Mouse (Mus musculus) limb, embryonic 15.5 days (tissue): ENCODE data around the gene Tpo. TPM values are rescaled to one million over a fixed set of nuclear protein-coding genes. Genes with fewer than 3 reads are reported as not detected.

Source experiments
- ATAC-seq: fragments of 200-750 bp; cut with Nextera tagmentation; 2 replicates; pipeline ENCODE4 v1.8.0; 2017; ENCODE audit warnings: low read depth, moderate TSS enrichment; ENCODE audit not compliant: insufficient number of reproducible peaks, low FRiP score, low TSS enrichment
- H3K27ac ChIP-seq: fragments of 300-500 bp; sonication (generic); 2 replicates; pipeline ENCODE4 v1.5.1; 2015; ENCODE audit warnings: moderate library complexity, mild to moderate bottlenecking, inconsistent platforms
- H3K27me3 ChIP-seq: fragments of 300-500 bp; sonication (generic); 2 replicates; pipeline ENCODE4 v1.6.1; 2015; ENCODE audit warnings: inconsistent platforms
- H3K36me3 ChIP-seq: fragments of 300-500 bp; sonication (generic); 2 replicates; pipeline ENCODE4 v1.6.1; 2015; ENCODE audit warnings: inconsistent platforms
- H3K4me1 ChIP-seq: fragments of 300-500 bp; sonication (generic); 2 replicates; pipeline ENCODE4 v1.6.1; 2015; ENCODE audit warnings: inconsistent platforms
- H3K4me2 ChIP-seq: fragments of 300-500 bp; sonication (generic); 2 replicates; pipeline ENCODE4 v1.6.1; 2015; ENCODE audit warnings: mild to moderate bottlenecking, inconsistent platforms
- H3K4me3 ChIP-seq: fragments of 300-500 bp; sonication (generic); 2 replicates; pipeline ENCODE4 v1.5.1; 2015; ENCODE audit warnings: mild to moderate bottlenecking, inconsistent platforms
- H3K9ac ChIP-seq: fragments of 300-500 bp; sonication (generic); 2 replicates; pipeline ENCODE4 v1.6.1; 2015; ENCODE audit warnings: inconsistent platforms
- H3K9me3 ChIP-seq: fragments of 300-500 bp; sonication (generic); 2 replicates; pipeline ENCODE4 v1.6.1; 2016; ENCODE audit warnings: inconsistent platforms
- WGBS: fragments of 180-500 bp; shearing (Covaris S2); methylation state at CpG from one replicate; pipeline ENCODE4 v1.1.7; 2015; 5-methylcytosine and 5-hydroxymethylcytosine counted together
- polyA plus RNA-seq: library from polyadenylated mRNA; unstranded; fragments of >200 nt; fragmentation: Nextera tagmentation; extraction: Ambion mirVana; gene quantifications from 2 replicates; pipeline ENCODE4 v1.2.1, GENCODE M21; 2015

The Tpo gene
- polyA plus RNA-seq, 1 experiment from 2014 or later, result not detected

GRCm38 (mm10) chr12:30142085-30142484, 9.7 kb upstream of the Tpo start:
- ATAC-seq, result no peak

GRCm38 (mm10) chr12:30129411-30129716, 3.1 kb downstream of the Tpo start:
- Histone ChIP-seq H3K27ac (no peak overlapping the region), H3K9ac (no peak overlapping the region), H3K4me2 (no peak overlapping the region), H3K9me3 (no peaks in the 10 kb centered on the region), H3K27me3 (0 out of 2 replicates have a peak, but pooled peaks cover 3% of the 10 kb centered on the region), H3K4me1 (no peaks in the 10 kb centered on the region), H3K36me3 (no peaks in the 10 kb centered on the region), H3K4me3 (no peak overlapping the region)
- WGBS, result 58% methylated on average over 6 of the region's 6 CpGs
- no peak for ATAC-seq

More at GRCm38 (mm10) chr12:30142085-30142484, 9.7 kb upstream of the Tpo start:
- WGBS, result 64% methylated on average over 3 of the region's 3 CpGs
- Histone ChIP-seq H3K36me3 (no peaks in the 10 kb centered on the region), H3K4me2 (no peak overlapping the region), H3K9ac (no peak overlapping the region), H3K27ac (no peak overlapping the region), H3K4me1 (no peaks in the 10 kb centered on the region), H3K4me3 (no peak overlapping the region), H3K27me3 (no peaks in the 10 kb centered on the region), H3K9me3 (no peaks in the 10 kb centered on the region)

GRCm38 (mm10) chr12:30128561-30129410, 3.6 kb downstream of the Tpo start:
- WGBS, result 56% methylated on average over 7 of the region's 7 CpGs
- Histone ChIP-seq H3K4me2 (no peak overlapping the region), H3K9me3 (no peaks in the 10 kb centered on the region), H3K36me3 (no peaks in the 10 kb centered on the region), H3K27ac (no peak overlapping the region), H3K27me3 (0 out of 2 replicates have a peak, but pooled peaks cover 3% of the 10 kb centered on the region), H3K4me1 (no peaks in the 10 kb centered on the region), H3K4me3 (no peak overlapping the region), H3K9ac (no peak overlapping the region)
- no peak for ATAC-seq

- H3K4me3 ChIP-seq, result no peak overlapping the region
- no peaks in the 10 kb centered on the region for H3K9me3 ChIP-seq
- ATAC-seq, result no peak
- H3K4me2 ChIP-seq, result no peak overlapping the region
- no peaks in the 10 kb centered on the region for H3K4me1 ChIP-seq
- no peaks in the 10 kb centered on the region for H3K27me3 ChIP-seq
- H3K36me3 ChIP-seq, result no peaks in the 10 kb centered on the region
- 59% methylated on average over 7 of the region's 7 CpGs for WGBS
- H3K9ac ChIP-seq, result no peak overlapping the region
- H3K27ac ChIP-seq, result no peak overlapping the region
Observed at GRCm38 (mm10) chr12:30122347-30122746, 10.1 kb downstream of the Tpo start.

- 94% methylated on average over 2 of the region's 2 CpGs for WGBS
Observed at GRCm38 (mm10) chr12:30112271-30112670, 20.2 kb downstream of the Tpo start.

GRCm38 (mm10) chr12:30109646-30110605, 22.5 kb downstream of the Tpo start:
- Histone ChIP-seq H3K4me3 (no peak overlapping the region), H3K9ac (no peak overlapping the region), H3K4me1 (no peaks in the 10 kb centered on the region), H3K4me2 (no peak overlapping the region), H3K9me3 (no peaks in the 10 kb centered on the region), H3K27me3 (no peaks in the 10 kb centered on the region), H3K36me3 (no peaks in the 10 kb centered on the region), H3K27ac (no peak overlapping the region)
- whole genome bisulfite sequencing, result 53% methylated on average over 14 of the region's 14 CpGs
- ATAC-seq, result no peak

More at GRCm38 (mm10) chr12:30112271-30112670, 20.2 kb downstream of the Tpo start:
- no peaks in the 10 kb centered on the region for H3K36me3 ChIP-seq
- no peak overlapping the region for H3K4me3 ChIP-seq
- no peak overlapping the region for H3K27ac ChIP-seq
- no peak overlapping the region for H3K9ac ChIP-seq
- no peaks in the 10 kb centered on the region for H3K4me1 ChIP-seq
- ATAC-seq, result no peak
- H3K27me3 ChIP-seq, result no peaks in the 10 kb centered on the region
- no peak overlapping the region for H3K4me2 ChIP-seq
- H3K9me3 ChIP-seq, result no peaks in the 10 kb centered on the region

- H3K27me3 ChIP-seq, result no peaks in the 10 kb centered on the region; the same call in 1 of the 2 replicates
- H3K9ac ChIP-seq, result no peak overlapping the region
- H3K36me3 ChIP-seq, result no peaks in the 10 kb centered on the region
- no peak overlapping the region for H3K4me2 ChIP-seq
- no peak for ATAC-seq
- no peaks in the 10 kb centered on the region for H3K9me3 ChIP-seq
- H3K27ac ChIP-seq, result no peak overlapping the region
- WGBS, result 35% methylated on average over 29 of the region's 29 CpGs
- H3K4me3 ChIP-seq, result no peak overlapping the region
- 0 out of 2 replicates have a peak, but pooled peaks cover 3% of the 10 kb centered on the region for H3K4me1 ChIP-seq
Observed at GRCm38 (mm10) chr12:30102891-30103565, 29.4 kb downstream of the Tpo start.

GRCm38 (mm10) chr12:30092081-30092480, 40.3 kb downstream of the Tpo start:
- Histone ChIP-seq H3K9ac (no peak overlapping the region), H3K9me3 (no peaks in the 10 kb centered on the region), H3K4me3 (no peak overlapping the region), H3K4me2 (no peak overlapping the region), H3K27ac (no peak overlapping the region), H3K27me3 (no peaks in the 10 kb centered on the region), H3K4me1 (no peaks in the 10 kb centered on the region), H3K36me3 (no peaks in the 10 kb centered on the region)
- 81% methylated on average over 5 of the region's 5 CpGs for WGBS
- ATAC-seq, result no peak

GRCm38 (mm10) chr12:30083971-30084370, 48.5 kb downstream of the Tpo start:
- 68% methylated on average over 3 of the region's 3 CpGs for WGBS
- no peaks in the 10 kb centered on the region for H3K4me1 ChIP-seq
- no peaks in the 10 kb centered on the region for H3K36me3 ChIP-seq
- H3K9ac ChIP-seq, result no peak overlapping the region
- H3K9me3 ChIP-seq, result no peaks in the 10 kb centered on the region
- ATAC-seq, result no peak
- no peaks in the 10 kb centered on the region for H3K27me3 ChIP-seq
- no peak overlapping the region for H3K4me2 ChIP-seq
- H3K4me3 ChIP-seq, result no peak overlapping the region
- no peak overlapping the region for H3K27ac ChIP-seq

- no peak overlapping the region for H3K27ac ChIP-seq
- no peak overlapping the region for H3K9ac ChIP-seq
- no peak for ATAC-seq
- H3K4me3 ChIP-seq, result no peak overlapping the region
- H3K4me1 ChIP-seq, result no peaks in the 10 kb centered on the region
- 92% methylated on average over 11 of the region's 11 CpGs for WGBS
- no peaks in the 10 kb centered on the region for H3K27me3 ChIP-seq
- no peaks in the 10 kb centered on the region for H3K36me3 ChIP-seq
- H3K9me3 ChIP-seq, result no peaks in the 10 kb centered on the region
- H3K4me2 ChIP-seq, result no peak overlapping the region
Observed at GRCm38 (mm10) chr12:30077056-30077455, 55.4 kb downstream of the Tpo start.

- H3K9ac ChIP-seq, result no peak overlapping the region
- H3K4me2 ChIP-seq, result no peak overlapping the region
- H3K4me3 ChIP-seq, result no peak overlapping the region
- WGBS, result 52% methylated on average over 2 of the region's 2 CpGs
- no peak overlapping the region for H3K27ac ChIP-seq
- ATAC-seq, result no peak
- H3K4me1 ChIP-seq, result no peaks in the 10 kb centered on the region
- no peaks in the 10 kb centered on the region for H3K36me3 ChIP-seq
- H3K9me3 ChIP-seq, result no peaks in the 10 kb centered on the region
- no peaks in the 10 kb centered on the region for H3K27me3 ChIP-seq
Observed at GRCm38 (mm10) chr12:30076316-30076715, 56.1 kb downstream of the Tpo start.
